Mouse (Mus musculus): ENCODE measurements around the gene Hmga2. TPM values are rescaled to one million over a fixed set of nuclear protein-coding genes. Genes with fewer than 3 reads are reported as not detected.

Gene Hmga2
- polyA plus RNA-seq, 2 experiments = 3.4 to 5.4 TPM

DNA sequence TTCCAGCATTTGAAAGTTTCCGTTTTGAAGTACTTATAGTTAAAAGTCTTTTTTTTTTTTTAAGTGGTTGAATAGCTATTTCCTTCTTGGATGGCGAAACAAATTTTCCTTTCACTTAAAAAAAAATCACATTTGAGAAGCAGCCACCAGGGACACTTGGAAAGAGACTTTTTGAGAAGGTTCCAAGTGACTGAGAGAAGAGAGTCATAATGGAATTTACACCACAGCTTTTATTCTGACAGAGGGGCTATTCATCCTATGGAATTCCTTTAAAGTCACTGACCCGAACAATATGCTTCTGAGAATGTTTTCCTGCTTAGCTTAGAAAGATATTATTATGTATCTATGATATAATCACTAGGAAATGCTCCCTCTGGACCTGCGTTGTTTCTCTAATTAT, 36.7 kb upstream of the Hmga2 start:
- TF ChIP-seq CTCF (IDR thresholded peaks at IDR 0.05; ENCODE audit: low read depth) (no peak), EP300 (IDR thresholded peaks at IDR 0.05; ENCODE audit: low read depth) (no peak)
- WGBS (ENCODE audit: insufficient replicate concordance) = 54% methylated on average over 4 of the region's 4 CpGs

DNA sequence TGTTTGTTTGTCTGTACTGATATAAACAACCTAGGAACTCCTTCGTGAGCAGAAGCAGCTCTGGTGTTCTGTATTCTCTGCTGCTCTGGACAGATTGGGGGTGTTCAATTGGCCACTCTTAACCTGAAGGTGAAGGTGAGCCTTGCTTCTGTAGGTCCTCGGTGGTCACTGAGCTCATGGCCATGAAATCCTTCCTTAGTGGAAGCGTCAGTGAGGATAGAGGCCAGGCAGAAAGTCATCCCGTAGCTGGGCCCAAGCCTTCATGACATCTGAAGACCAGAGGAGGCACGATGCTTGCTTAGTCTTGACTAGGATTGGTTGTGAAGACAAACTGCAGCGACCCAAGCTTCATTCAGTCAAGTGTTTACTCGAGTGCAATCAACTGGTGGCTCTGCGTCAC, 35.9 kb upstream of the Hmga2 start:
- Histone ChIP-seq H3K4me3 (ENCODE audit: insufficient read depth in 1 of 2, low read depth in 2 of 2, low read length in 2 of 2) (no peak overlapping the region), H3K27ac (no peak overlapping the region), H3K4me1 (replicated peaks; ENCODE audit: control insufficient read depth in 2 of 2, insufficient read depth in 2 of 2, low read length in 1 of 2) (no peaks in the 10 kb centered on the region; a peak in 1 of 4 replicates), H3K9me3 (ENCODE audit: control insufficient read depth, low read length) (no peaks in the 10 kb centered on the region), H3K9ac (replicated peaks) (no peak overlapping the region), H3K4me2 (ENCODE audit: low read depth) (no peak overlapping the region), H3K36me3 (replicated peaks; ENCODE audit: control insufficient read depth, insufficient read depth, low read depth) (no peaks in the 10 kb centered on the region), H3K27me3 (ENCODE audit: control insufficient read depth, insufficient read depth, low read length) (no peaks in the 10 kb centered on the region)
- DNase-seq (ENCODE audit: low read depth in 3 of 3, low spot score in 3 of 3) (no peak), ATAC-seq (ENCODE audit: insufficient read depth) (no peak)
- WGBS (ENCODE audit: insufficient replicate concordance) = 69% methylated on average over 8 of the region's 8 CpGs
- no peak for TF ChIP-seq CTCF (IDR thresholded peaks at IDR 0.05; ENCODE audit: low read depth)
- no peak for TF ChIP-seq EP300 (IDR thresholded peaks at IDR 0.05; ENCODE audit: low read depth)

More for the DNA sequence above, 36.7 kb upstream of the Hmga2 start:
- Histone ChIP-seq H3K4me3 (ENCODE audit: insufficient read depth in 1 of 2, low read depth in 2 of 2, low read length in 2 of 2) (no peak overlapping the region), H3K27me3 (ENCODE audit: control insufficient read depth, insufficient read depth, low read length) (no peaks in the 10 kb centered on the region), H3K36me3 (replicated peaks; ENCODE audit: control insufficient read depth, insufficient read depth, low read depth) (no peaks in the 10 kb centered on the region), H3K4me2 (ENCODE audit: low read depth) (no peak overlapping the region), H3K27ac (no peak overlapping the region), H3K9me3 (ENCODE audit: control insufficient read depth, low read length) (no peaks in the 10 kb centered on the region), H3K9ac (replicated peaks) (no peak overlapping the region), H3K4me1 (replicated peaks; ENCODE audit: control insufficient read depth in 2 of 2, insufficient read depth in 2 of 2, low read length in 1 of 2) (no peaks in the 10 kb centered on the region; a peak in 1 of 4 replicates)
- ATAC-seq (ENCODE audit: insufficient read depth) (no peak), DNase-seq (ENCODE audit: low read depth in 3 of 3, low spot score in 3 of 3) (no peak)

- H3K4me3 ChIP-seq (ENCODE audit: insufficient read depth in 1 of 2, low read depth in 2 of 2, low read length in 2 of 2) = no peak overlapping the region
- 63% methylated on average over 5 of the region's 5 CpGs for WGBS (ENCODE audit: insufficient replicate concordance)
- H3K9ac ChIP-seq (replicated peaks) = no peak overlapping the region
- H3K4me2 ChIP-seq (ENCODE audit: low read depth) = no peak overlapping the region
- H3K27me3 ChIP-seq (ENCODE audit: control insufficient read depth, insufficient read depth, low read length) = no peaks in the 10 kb centered on the region
- H3K27ac ChIP-seq = no peak overlapping the region
- H3K9me3 ChIP-seq (ENCODE audit: control insufficient read depth, low read length) = no peaks in the 10 kb centered on the region
- H3K4me1 ChIP-seq (replicated peaks; ENCODE audit: control insufficient read depth in 2 of 2, insufficient read depth in 2 of 2, low read length in 1 of 2) = no peaks in the 10 kb centered on the region
- TF ChIP-seq EP300 (IDR thresholded peaks at IDR 0.05; ENCODE audit: low read depth) (no peak), CTCF (IDR thresholded peaks at IDR 0.05; ENCODE audit: low read depth) (no peak)
- ATAC-seq (ENCODE audit: insufficient read depth) = no peak
- no peaks in the 10 kb centered on the region for H3K36me3 ChIP-seq (replicated peaks; ENCODE audit: control insufficient read depth, insufficient read depth, low read depth)
- no peak for DNase-seq (ENCODE audit: low read depth in 3 of 3, low spot score in 3 of 3)
Measured at GRCm38 (mm10) chr10:120503959-120504358, 27.7 kb upstream of the Hmga2 start.

DNA sequence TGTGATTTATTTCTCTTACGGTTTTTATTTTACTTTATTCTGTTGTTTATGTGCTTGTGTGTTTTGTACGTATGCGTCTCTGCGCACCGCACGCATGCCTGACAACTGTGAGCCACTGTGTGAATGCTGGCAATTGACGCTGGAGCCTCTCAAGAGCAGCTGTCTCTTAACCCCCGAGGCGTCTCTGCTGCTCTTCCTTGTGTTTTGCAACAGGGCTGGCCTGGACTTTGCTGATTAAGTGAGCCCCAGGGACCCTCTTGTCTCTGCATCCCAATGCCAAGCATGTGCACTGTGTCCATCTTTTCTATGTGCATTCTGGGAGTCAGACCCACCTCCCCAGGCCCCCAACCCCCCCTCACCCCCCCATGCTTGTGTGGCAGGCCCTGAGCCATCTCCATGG, 24.5 kb upstream of the Hmga2 start:
- no peak overlapping the region for H3K9ac ChIP-seq (replicated peaks)
- H3K4me3 ChIP-seq (ENCODE audit: insufficient read depth in 1 of 2, low read depth in 2 of 2, low read length in 2 of 2) = no peak overlapping the region
- no peak for DNase-seq (ENCODE audit: low read depth in 3 of 3, low spot score in 3 of 3)
- H3K4me2 ChIP-seq (ENCODE audit: low read depth) = no peak overlapping the region
- WGBS (ENCODE audit: insufficient replicate concordance) = 71% methylated on average over 9 of the region's 9 CpGs
- ATAC-seq (ENCODE audit: insufficient read depth) = no peak
- no peaks in the 10 kb centered on the region for H3K4me1 ChIP-seq (replicated peaks; ENCODE audit: control insufficient read depth in 2 of 2, insufficient read depth in 2 of 2, low read length in 1 of 2)
- no peaks in the 10 kb centered on the region for H3K36me3 ChIP-seq (replicated peaks; ENCODE audit: control insufficient read depth, insufficient read depth, low read depth)
- no peaks in the 10 kb centered on the region for H3K9me3 ChIP-seq (ENCODE audit: control insufficient read depth, low read length)
- TF ChIP-seq CTCF (IDR thresholded peaks at IDR 0.05; ENCODE audit: low read depth) (no peak), EP300 (IDR thresholded peaks at IDR 0.05; ENCODE audit: low read depth) (no peak)
- no peaks in the 10 kb centered on the region for H3K27me3 ChIP-seq (ENCODE audit: control insufficient read depth, insufficient read depth, low read length)
- H3K27ac ChIP-seq = no peak overlapping the region

GRCm38 (mm10) chr10:120498086-120498485, 21.8 kb upstream of the Hmga2 start:
- Histone ChIP-seq H3K4me3 (ENCODE audit: insufficient read depth in 1 of 2, low read depth in 2 of 2, low read length in 2 of 2) (no peak overlapping the region), H3K27ac (no peak overlapping the region), H3K36me3 (replicated peaks; ENCODE audit: control insufficient read depth, insufficient read depth, low read depth) (no peaks in the 10 kb centered on the region), H3K9ac (replicated peaks) (no peak overlapping the region), H3K4me1 (replicated peaks; ENCODE audit: control insufficient read depth in 2 of 2, insufficient read depth in 2 of 2, low read length in 1 of 2) (no peaks in the 10 kb centered on the region), H3K4me2 (ENCODE audit: low read depth) (no peak overlapping the region), H3K27me3 (ENCODE audit: control insufficient read depth, insufficient read depth, low read length) (no peaks in the 10 kb centered on the region), H3K9me3 (ENCODE audit: control insufficient read depth, low read length) (no peaks in the 10 kb centered on the region)
- DNase-seq (ENCODE audit: low read depth in 3 of 3, low spot score in 3 of 3) (no peak), ATAC-seq (ENCODE audit: insufficient read depth) (no peak)
- no peak for TF ChIP-seq EP300 (IDR thresholded peaks at IDR 0.05; ENCODE audit: low read depth)
- TF ChIP-seq CTCF (IDR thresholded peaks at IDR 0.05; ENCODE audit: low read depth) = no peak

All from liver, embryonic 14.5 days (tissue).